Mouse (Mus musculus): ENCODE results near the gene Iyd. TPM values are rescaled to one million over a fixed set of nuclear protein-coding genes. Genes with fewer than 3 reads are reported as not detected.

The Iyd gene
- polyA plus RNA-seq, 1 experiment = not detected

DNA sequence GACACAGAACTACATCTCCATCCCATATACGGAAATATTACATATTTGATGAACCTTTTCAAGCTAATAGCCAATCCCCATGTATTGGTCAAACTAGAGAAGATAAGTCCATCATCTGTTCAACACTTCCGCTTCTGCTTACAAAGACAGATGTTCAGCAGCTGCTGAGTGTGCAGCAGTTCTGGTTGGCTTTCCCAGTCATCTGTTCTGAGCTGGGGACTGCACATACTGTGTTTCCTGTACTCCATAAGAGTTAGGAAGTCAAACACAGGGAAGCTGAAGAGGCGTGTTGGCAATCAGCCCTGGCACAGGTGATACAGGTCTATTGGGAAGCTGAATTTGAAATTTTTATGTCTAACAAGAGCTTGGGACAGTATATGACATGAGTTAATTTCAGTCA lies 57.7 kb downstream of the Iyd start:
- Histone ChIP-seq H3K4me3 (no peak overlapping the region), H3K4me2 (ENCODE audit: low read depth) (no peak overlapping the region), H3K79me2 (ENCODE audit: control insufficient read depth, insufficient read depth) (no peaks in the 10 kb centered on the region), H3K27me3 (ENCODE audit: control insufficient read depth, insufficient read depth, insufficient read length) (no peaks in the 10 kb centered on the region), H3ac (ENCODE audit: control insufficient read depth, insufficient read length) (no peak overlapping the region), H3K36me3 (ENCODE audit: control insufficient read depth, insufficient read depth) (no peaks in the 10 kb centered on the region)
- TF ChIP-seq POLR2A (IDR thresholded peaks at IDR 0.05; ENCODE audit: insufficient read length, low read depth) = no peak
- TF ChIP-seq CEBPB (IDR thresholded peaks at IDR 0.05; ENCODE audit: insufficient read depth, poor library complexity, severe bottlenecking) = no peak
- TF ChIP-seq TCF3 (IDR thresholded peaks at IDR 0.05; ENCODE audit: insufficient read length, low read depth) = no peak
- no peak for TF ChIP-seq SRF (IDR thresholded peaks at IDR 0.05; ENCODE audit: control insufficient read depth, insufficient read length, low read depth)
- TF ChIP-seq POLR2AphosphoS2 (IDR thresholded peaks at IDR 0.05; ENCODE audit: insufficient read length, low read depth) = no peak
- no peak for TF ChIP-seq MYOD1 (IDR thresholded peaks at IDR 0.05; ENCODE audit: control insufficient read depth in 1 of 3, insufficient read length in 2 of 3, low read depth in 2 of 3)
- no peak for TF ChIP-seq TCF12 (IDR thresholded peaks at IDR 0.05; ENCODE audit: insufficient read depth, poor library complexity, severe bottlenecking)
- no peak for TF ChIP-seq MAX (IDR thresholded peaks at IDR 0.05; ENCODE audit: low read depth)
- TF ChIP-seq REST (IDR thresholded peaks at IDR 0.05; ENCODE audit: insufficient read depth, insufficient read length) = no peak
- TF ChIP-seq USF1 (IDR thresholded peaks at IDR 0.05; ENCODE audit: low read depth) = no peak
- TF ChIP-seq MYOG (IDR thresholded peaks at IDR 0.05; ENCODE audit: control insufficient read depth in 1 of 3, insufficient read depth in 1 of 3, insufficient read length in 2 of 3, low read depth in 2 of 3) = no peak
- TF ChIP-seq E2F4 (IDR thresholded peaks at IDR 0.05; ENCODE audit: insufficient read depth) = no peak

Other genes with a start within 250 kb of the Iyd start
- gene Ppp1r14c, start 174.2 kb upstream of the Iyd start, polyA plus RNA-seq (2012; fragmentation: generic; extraction: Trizol) = 5.0 TPM
- under 0.01 TPM for gene Plekhg1, start 200.1 kb downstream of the Iyd start, polyA plus RNA-seq (2012; fragmentation: generic; extraction: Trizol)

Data from myocyte (in vitro differentiated cells).